Mouse (Mus musculus) embryonic stem cell, embryonic (primary cell): ENCODE measurements around the gene Glp2r.

Source experiments
- CTCF ChIA-PET, 4 experiments: fragments of 300-600 bp in 2 of 4; fragments of 350-600 bp in 2 of 4; sonication (Branson Sonifier 250); formaldehyde crosslinking; loops; one replicate each; lab custom pipeline; 2022; ENCODE audit warnings: inconsistent platforms in 2 of 4; lab: Charles Lee
- POLR2A ChIA-PET, 4 experiments: fragments of 300-600 bp in 2 of 4; fragments of 350-600 bp in 2 of 4; sonication (Branson Sonifier 250); formaldehyde crosslinking; loops; one replicate each; lab custom pipeline; 2022; ENCODE audit warnings: antibody characterized with exemption in 4 of 4, inconsistent platforms in 1 of 4; lab: Charles Lee

Gene Glp2r

GRCm38 (mm10) chr11:67670031-67670430, 100.9 kb downstream of the Glp2r start:
- ChIA-PET POLR2A (interaction anchor here in 1 of 4 experiments (1.3 kb wide), 1 partner anchor 14 kb away, joined by 3 read pairs; no protein-coding TSS in a partner anchor), CTCF (interaction anchor here in 1 of 4 experiments (1.1 kb wide), 1 partner anchor 12 kb away, joined by 3 read pairs; no protein-coding TSS in a partner anchor)

GRCm38 (mm10) chr11:67668460-67669007, 102.4 kb downstream of the Glp2r start:
- POLR2A ChIA-PET = no interaction called here
- CTCF ChIA-PET = interaction anchor here in 2 of 4 experiments (1.1 to 1.8 kb wide), 2 partner anchors 8 to 558 kb away, joined by 3 to 10 read pairs; no protein-coding TSS in a partner anchor

DNA sequence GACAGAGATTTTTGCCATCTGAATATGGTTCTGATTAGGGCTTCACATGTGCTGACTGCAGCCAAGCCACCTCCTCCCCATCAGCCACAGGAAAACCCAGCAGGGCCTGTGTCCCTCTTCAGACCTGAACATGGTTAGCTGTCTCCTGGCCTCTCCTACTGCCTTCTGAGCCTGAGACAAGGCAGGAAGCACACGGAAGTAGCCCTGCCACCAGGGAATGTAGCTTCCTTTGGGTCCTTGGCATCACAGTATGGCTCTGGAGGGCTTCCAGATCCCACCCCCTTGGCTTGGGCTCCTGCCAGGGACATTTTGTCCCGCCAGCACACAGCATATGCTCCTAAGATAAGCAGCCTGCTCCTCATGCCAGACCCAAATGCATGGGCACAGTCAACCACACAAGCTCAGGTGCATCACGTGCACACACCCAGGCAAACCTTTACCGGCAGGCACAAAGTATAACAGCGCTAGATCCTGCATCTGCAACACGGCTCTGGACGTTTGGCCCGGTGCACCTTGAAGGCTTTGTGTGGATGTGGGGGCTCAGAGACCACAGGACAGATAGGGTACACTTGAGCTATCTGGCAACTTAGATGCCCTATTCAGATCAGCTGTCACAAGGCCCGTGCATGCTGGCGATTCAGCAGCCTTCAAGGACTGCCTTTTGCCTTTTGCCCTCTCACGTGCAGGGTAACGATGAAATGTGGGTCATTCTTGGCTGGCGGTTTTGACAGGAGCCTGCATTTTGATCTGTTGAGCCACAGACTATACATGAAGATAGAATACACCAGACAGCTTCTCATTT, 103.2 kb downstream of the Glp2r start:
- ChIA-PET CTCF (interaction anchor here in 2 of 4 experiments (0.9 to 1.8 kb wide), 4 partner anchors 8 to 566 kb away, joined by 3 to 10 read pairs (median 4); no protein-coding TSS in a partner anchor), POLR2A (no interaction called here)

DNA sequence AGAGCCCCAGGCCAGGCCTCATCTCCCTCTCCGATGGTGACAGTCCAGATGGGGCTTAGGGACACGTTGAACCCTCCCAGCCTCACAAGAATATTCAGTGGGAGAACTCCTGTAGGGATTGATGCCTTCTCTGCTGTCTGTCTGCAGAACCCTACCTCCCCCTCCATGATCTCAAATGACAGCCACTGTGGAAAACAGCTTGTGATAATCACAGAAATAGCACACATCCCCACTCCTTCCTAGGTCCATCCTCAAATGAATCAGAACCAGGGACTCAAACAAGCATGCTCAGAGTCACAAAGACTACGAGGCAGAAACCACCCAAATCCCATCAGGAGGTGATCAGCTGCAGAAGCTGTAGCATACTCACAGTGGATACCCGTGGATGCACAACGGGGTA, 104.8 kb downstream of the Glp2r start:
- ChIA-PET CTCF (interaction anchor here in 1 of 4 experiments (0.6 kb wide), 1 partner anchor 64 kb away, joined by 3 read pairs; no protein-coding TSS in a partner anchor), POLR2A (interaction anchor here in 1 of 4 experiments (0.5 to 0.7 kb wide), 2 partner anchors 293 to 341 kb away, joined by 3 read pairs; no protein-coding TSS in a partner anchor)

- ChIA-PET POLR2A (interaction anchor here in 1 of 4 experiments (1.0 kb wide), 1 partner anchor 9 kb away, joined by 11 read pairs; no protein-coding TSS in a partner anchor), CTCF (interaction anchor here in 3 of 4 experiments (0.6 to 1.1 kb wide), 5 partner anchors 11 to 1085 kb away, joined by 3 to 5 read pairs (median 3); no protein-coding TSS in a partner anchor)
These were observed 106.0 kb downstream of the Glp2r start for GRCm38 (mm10) chr11:67664918-67665317.

GRCm38 (mm10) chr11:67664261-67664660, 106.7 kb downstream of the Glp2r start:
- ChIA-PET CTCF (interaction anchor here in 2 of 4 experiments (0.6 to 1.1 kb wide), 3 partner anchors 12 to 1084 kb away, joined by 3 to 5 read pairs (median 3); no protein-coding TSS in a partner anchor), POLR2A (interaction anchor here in 2 of 4 experiments (0.6 to 1.0 kb wide), 3 partner anchors 8 to 662 kb away, joined by 3 to 11 read pairs (median 5); no protein-coding TSS in a partner anchor)

DNA sequence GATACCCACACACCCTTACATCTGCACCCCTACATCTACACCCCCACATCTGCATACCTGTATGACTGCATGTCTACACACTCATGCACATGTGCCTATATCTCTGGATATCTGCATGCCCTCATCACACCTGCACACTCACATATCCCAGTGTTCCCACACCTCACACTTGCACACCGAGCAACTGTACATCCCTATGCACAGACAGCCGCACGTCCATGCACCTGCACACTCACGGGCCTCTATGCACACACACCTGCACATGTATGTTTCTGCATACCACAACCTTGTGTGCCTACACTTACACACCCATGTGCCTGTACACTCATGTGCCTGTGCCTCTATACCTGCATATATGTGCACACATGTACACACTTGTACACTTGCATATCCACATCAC, 107.5 kb downstream of the Glp2r start:
- ChIA-PET CTCF (no interaction called here), POLR2A (no interaction called here)

- CTCF ChIA-PET = no interaction called here
- POLR2A ChIA-PET = no interaction called here
These were observed 109.5 kb downstream of the Glp2r start for GRCm38 (mm10) chr11:67661465-67661864.

- CTCF ChIA-PET = interaction anchor here (0.6 to 4.4 kb wide), 11 partner anchors 10 to 549 kb away, joined by 3 to 28 read pairs (median 3); no protein-coding TSS in a partner anchor
- POLR2A ChIA-PET = interaction anchor here in 1 of 4 experiments (0.6 kb wide), 1 partner anchor 14 kb away, joined by 5 read pairs; no protein-coding TSS in a partner anchor
These were observed 113.1 kb downstream of the Glp2r start for GRCm38 (mm10) chr11:67657685-67658382.

DNA sequence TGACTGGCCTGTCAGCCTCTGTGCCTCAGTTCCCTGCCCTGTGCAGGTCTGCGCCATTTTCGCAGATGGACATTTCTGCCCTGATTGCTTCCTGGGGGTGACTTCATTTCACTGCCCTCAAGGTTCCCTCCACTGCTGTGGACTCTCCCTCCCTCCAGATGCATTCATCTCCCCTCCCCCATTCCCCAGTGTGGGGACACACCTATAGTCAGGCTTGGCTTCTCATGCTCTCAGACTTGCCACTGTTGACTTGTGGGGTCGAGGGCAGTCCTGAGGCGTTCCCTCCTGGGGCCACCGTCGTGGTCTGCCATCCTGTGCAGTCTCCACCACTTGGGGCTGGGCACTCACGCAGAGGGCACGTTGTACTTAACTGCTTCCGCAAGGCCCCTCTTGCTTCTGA, 114.1 kb downstream of the Glp2r start:
- POLR2A ChIA-PET = interaction anchor here in 1 of 4 experiments (1.0 kb wide), 1 partner anchor 14 kb away, joined by 3 read pairs; no protein-coding TSS in a partner anchor
- CTCF ChIA-PET = interaction anchor here in 3 of 4 experiments (0.8 to 4.4 kb wide), 6 partner anchors 15 to 576 kb away, joined by 3 to 28 read pairs (median 4); no protein-coding TSS in a partner anchor

DNA sequence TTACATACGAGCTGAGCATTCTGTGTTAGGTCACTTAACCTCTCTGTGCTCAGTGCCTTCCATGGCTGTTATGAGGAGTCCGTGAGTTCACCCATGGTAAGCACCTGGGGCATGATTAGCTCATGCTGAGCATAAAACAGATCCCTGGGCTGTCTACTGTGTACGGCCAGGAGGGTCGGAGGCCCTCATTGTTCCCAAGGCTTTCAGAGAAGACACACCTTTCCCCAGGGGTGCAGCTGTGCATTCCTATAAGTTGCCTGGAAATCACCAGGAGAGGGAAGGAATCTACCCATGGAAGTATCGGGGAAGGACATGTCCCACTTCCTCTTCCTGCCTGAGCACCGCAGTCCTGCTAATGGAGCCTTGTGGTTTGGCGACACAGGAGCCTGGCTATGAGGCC, 114.6 kb downstream of the Glp2r start:
- ChIA-PET CTCF (interaction anchor here (0.6 to 4.4 kb wide), 8 partner anchors 19 to 825 kb away, joined by 3 to 28 read pairs (median 4); no protein-coding TSS in a partner anchor), POLR2A (interaction anchor here in 2 of 4 experiments (0.5 to 1.1 kb wide), 4 partner anchors 8 to 645 kb away, joined by 3 to 11 read pairs (median 4); no protein-coding TSS in a partner anchor)

- ChIA-PET POLR2A (interaction anchor here in 1 of 4 experiments (0.5 to 1.1 kb wide), 3 partner anchors 11 to 644 kb away, joined by 3 to 4 read pairs (median 3); no protein-coding TSS in a partner anchor), CTCF (interaction anchor here in 3 of 4 experiments (0.8 to 4.4 kb wide), 4 partner anchors 20 to 826 kb away, joined by 3 to 28 read pairs (median 4); no protein-coding TSS in a partner anchor)
These were observed 115.6 kb downstream of the Glp2r start for GRCm38 (mm10) chr11:67655236-67655959.

GRCm38 (mm10) chr11:67654514-67654913, 116.4 kb downstream of the Glp2r start:
- ChIA-PET POLR2A (no interaction called here), CTCF (interaction anchor here in 1 of 4 experiments (0.9 kb wide), 1 partner anchor 22 kb away, joined by 3 read pairs; no protein-coding TSS in a partner anchor)

DNA sequence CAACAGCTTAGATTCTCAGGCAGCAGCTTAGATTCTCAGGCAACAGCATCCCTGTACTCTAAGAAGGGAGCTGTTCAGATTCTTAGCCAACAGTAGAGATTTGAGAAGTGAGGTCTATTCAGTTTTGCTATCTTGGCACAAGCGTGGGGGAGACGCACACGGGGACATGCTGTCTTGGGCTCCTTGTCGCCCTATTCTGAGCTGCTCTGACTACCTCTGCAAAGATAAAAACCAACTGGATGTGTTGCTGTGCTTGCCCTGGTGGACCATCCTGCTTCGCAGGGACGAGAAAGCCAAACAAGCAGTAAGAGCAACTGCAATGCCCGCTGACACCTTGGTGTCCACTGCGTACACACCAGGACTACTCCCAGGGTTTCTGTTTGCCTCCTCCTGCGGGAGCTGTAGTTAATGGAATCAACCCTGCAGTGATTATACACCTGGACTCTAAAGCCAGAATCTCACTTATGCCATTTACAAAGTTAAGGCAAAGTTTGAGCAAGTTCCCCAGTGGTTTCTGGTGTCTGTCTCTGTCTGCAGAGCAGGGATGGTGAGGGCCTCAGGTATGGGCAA, 117.3 kb downstream of the Glp2r start:
- POLR2A ChIA-PET = interaction anchor here in 1 of 4 experiments (1.3 kb wide), 1 partner anchor 273 kb away, joined by 5 read pairs; no protein-coding TSS in a partner anchor
- CTCF ChIA-PET = interaction anchor here in 3 of 4 experiments (0.8 to 1.5 kb wide), 4 partner anchors 22 to 541 kb away, joined by 3 to 7 read pairs (median 3); no protein-coding TSS in a partner anchor

GRCm38 (mm10) chr11:67652893-67653255, 118.1 kb downstream of the Glp2r start:
- CTCF ChIA-PET = interaction anchor here (1.0 to 1.5 kb wide), 4 partner anchors 22 to 24 kb away, joined by 3 to 7 read pairs (median 3); no protein-coding TSS in a partner anchor
- POLR2A ChIA-PET = interaction anchor here in 1 of 4 experiments (1.3 kb wide), 1 partner anchor 273 kb away, joined by 5 read pairs; no protein-coding TSS in a partner anchor

GRCm38 (mm10) chr11:67652194-67652892, 118.6 kb downstream of the Glp2r start:
- POLR2A ChIA-PET = interaction anchor here in 1 of 4 experiments (1.3 kb wide), 1 partner anchor 272 kb away, joined by 5 read pairs; no protein-coding TSS in a partner anchor
- CTCF ChIA-PET = interaction anchor here (0.6 to 1.5 kb wide), 5 partner anchors 23 to 732 kb away, joined by 3 to 7 read pairs (median 3); no protein-coding TSS in a partner anchor
